Mouse (Mus musculus): ENCODE data around the gene Egfl7.

GRCm38 (mm10) chr2:26583640-26584039 lies 3.8 kb downstream of the Egfl7 start:
- TF ChIP-seq CTCF (IDR thresholded peaks at IDR 0.05; ENCODE audit: control insufficient read depth, insufficient read depth, insufficient read length) (no peak), MYOD1 (IDR thresholded peaks at IDR 0.05; ENCODE audit: control insufficient read depth, insufficient read length, low read depth) (no peak)

Data from C2C12 (cell line).